Mouse (Mus musculus) embryonic facial prominence, embryonic 10.5 days (tissue): ENCODE measurements around the gene Dapk1. TPM values are rescaled to one million over a fixed set of nuclear protein-coding genes. Genes with fewer than 3 reads are reported as not detected.
A peak's percentile ranks its signal among the peaks of the same experiment; 100 is the strongest.

Experiments used
- DNase-seq: peaks from one replicate; pipeline ENCODE4 v3.0.0-alpha.2; 2017; ENCODE audit warnings: low spot score
- H3K27ac ChIP-seq: fragments of 300-500 bp; sonication (generic); replicated peaks from 2 replicates; pipeline ENCODE4 v1.5.1; 2016; ENCODE audit warnings: mild to moderate bottlenecking
- H3K27me3 ChIP-seq: fragments of 300-500 bp; sonication (generic); replicated peaks from 2 replicates; pipeline ENCODE4 v1.6.1; 2016; ENCODE audit warnings: low read depth, mild to moderate bottlenecking; ENCODE audit not compliant: poor library complexity, severe bottlenecking
- H3K36me3 ChIP-seq: fragments of 300-500 bp; sonication (generic); replicated peaks from 2 replicates; pipeline ENCODE4 v1.6.1; 2016; ENCODE audit warnings: mild to moderate bottlenecking, moderate library complexity
- H3K4me1 ChIP-seq: fragments of 300-500 bp; sonication (generic); 2 replicates; pipeline ENCODE4 v1.6.1; 2016
- H3K4me3 ChIP-seq: fragments of 300-500 bp; sonication (generic); 2 replicates; pipeline ENCODE4 v1.5.1; 2016; ENCODE audit warnings: mild to moderate bottlenecking, moderate library complexity
- H3K9me3 ChIP-seq: fragments of 300-500 bp; sonication (generic); 2 replicates; pipeline ENCODE4 v1.6.1; 2016; ENCODE audit warnings: mild to moderate bottlenecking
- WGBS: fragments of 180-500 bp; shearing (Covaris S2); methylation state at CpG from one replicate; pipeline ENCODE4 v1.1.7; 2016; 5-methylcytosine and 5-hydroxymethylcytosine counted together
- polyA plus RNA-seq: library from polyadenylated mRNA; unstranded; fragments of >200 nt; fragmentation: Nextera tagmentation; extraction: Ambion mirVana; gene quantifications from 2 replicates; pipeline ENCODE4 v1.2.1, GENCODE M21; 2016

The Dapk1 gene
- polyA plus RNA-seq, 1 experiment from 2014 or later, result 20.9 TPM

DNA sequence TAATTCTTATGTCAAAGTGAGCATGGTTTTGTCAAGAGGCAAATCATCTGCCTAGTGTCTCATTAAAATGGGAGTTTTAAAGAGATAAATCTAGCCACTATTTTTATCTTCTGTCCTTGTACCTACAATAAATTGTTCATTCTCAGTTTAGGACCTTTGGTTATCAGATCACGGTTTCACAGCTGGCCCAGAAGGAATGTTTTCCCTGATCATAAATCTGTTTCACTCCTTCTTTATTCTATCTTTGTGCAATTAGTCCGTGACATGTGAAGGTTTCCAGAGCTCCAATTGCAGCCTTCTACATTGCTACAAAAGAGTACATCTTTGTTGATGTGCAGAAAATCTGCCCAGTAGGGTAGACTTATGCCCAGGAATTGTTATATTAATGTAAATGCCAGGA lies 153.5 kb downstream of the Dapk1 start:
- Histone ChIP-seq H3K27ac (no peak overlapping the region), H3K4me3 (no peak overlapping the region), H3K27me3 (no peaks in the 10 kb centered on the region), H3K36me3 (peaks cover 64% of the 10 kb centered on the region), H3K4me1 (no peaks in the 10 kb centered on the region), H3K9me3 (no peaks in the 10 kb centered on the region)
- DNase-seq, result no peak
- WGBS, result 83% methylated on average over 2 of the region's 2 CpGs

DNA sequence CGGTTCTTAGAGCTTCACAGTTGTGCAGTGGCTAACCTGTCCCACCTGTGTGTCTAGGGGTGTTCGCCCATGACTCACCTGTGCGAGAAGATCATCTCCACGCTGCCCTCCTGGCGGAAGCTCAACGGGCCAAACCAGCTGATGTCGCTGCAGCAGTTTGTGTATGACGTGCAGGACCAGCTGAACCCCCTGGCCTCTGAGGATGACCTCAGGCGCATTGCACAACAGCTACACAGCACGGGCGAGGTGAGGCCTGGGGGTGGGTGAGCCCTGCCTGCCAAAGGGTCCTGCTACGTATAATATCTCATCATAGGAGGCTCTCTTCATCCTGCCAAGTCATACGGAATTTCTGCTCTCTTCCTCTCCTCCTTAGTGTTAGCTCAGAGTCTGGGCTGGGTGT lies 155.5 kb downstream of the Dapk1 start:
- whole genome bisulfite sequencing, result 86% methylated on average over 13 of the region's 13 CpGs
- DNase-seq, result no peak

DNA sequence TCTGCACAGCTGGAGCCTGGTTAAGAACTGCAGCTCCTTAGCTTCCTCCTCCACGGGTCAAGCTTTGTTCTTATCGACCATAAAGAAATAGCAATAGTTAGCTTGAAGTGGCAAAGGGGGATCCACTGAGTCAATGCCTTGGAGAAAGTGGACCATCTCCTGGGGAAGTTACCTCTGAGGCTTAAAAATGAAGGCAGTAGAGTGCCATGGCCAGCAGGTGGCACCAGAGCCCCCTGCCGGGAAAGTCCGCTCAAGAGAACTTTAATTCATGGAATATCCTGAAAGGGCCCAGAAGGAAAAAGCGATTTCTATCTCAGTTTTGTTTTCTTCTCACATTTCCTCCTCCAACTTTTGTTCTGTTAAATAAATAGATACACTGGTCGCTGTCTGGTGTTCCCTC lies 157.4 kb downstream of the Dapk1 start:
- no peak overlapping the region for H3K4me3 ChIP-seq
- H3K27me3 ChIP-seq, result no peaks in the 10 kb centered on the region
- H3K4me1 ChIP-seq, result peaks cover 4% of the 10 kb centered on the region; the same call in 1 of the 2 replicates
- 41% methylated on average over 6 of the region's 6 CpGs for WGBS
- no peaks in the 10 kb centered on the region for H3K9me3 ChIP-seq
- H3K27ac ChIP-seq, result no peak overlapping the region
- H3K36me3 ChIP-seq, result peaks cover 55% of the 10 kb centered on the region
- peak; percentile 68 for DNase-seq

More for the DNA sequence above, 155.5 kb downstream of the Dapk1 start:
- Histone ChIP-seq H3K36me3 (peaks cover 63% of the 10 kb centered on the region), H3K9me3 (no peaks in the 10 kb centered on the region), H3K4me3 (no peak overlapping the region), H3K4me1 (no peaks in the 10 kb centered on the region), H3K27me3 (no peaks in the 10 kb centered on the region), H3K27ac (no peak overlapping the region)

DNA sequence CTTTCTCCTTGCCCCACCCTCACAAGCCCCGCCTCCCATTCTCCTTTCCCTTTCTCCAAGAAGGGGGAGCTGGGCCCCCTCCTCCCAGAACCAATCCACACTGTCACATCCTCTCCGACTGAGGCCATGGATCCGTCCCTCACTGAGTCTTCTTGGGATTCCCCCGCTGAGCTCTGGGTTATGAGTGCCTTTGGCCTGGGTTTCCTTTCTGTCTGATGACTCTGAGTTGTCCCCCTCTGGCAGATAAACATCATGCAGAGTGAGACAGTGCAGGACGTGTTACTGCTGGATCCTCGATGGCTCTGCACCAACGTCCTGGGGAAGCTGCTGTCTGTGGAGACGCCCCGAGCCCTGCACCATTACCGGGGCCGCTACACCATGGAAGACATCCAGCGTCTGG lies 158.6 kb downstream of the Dapk1 start:
- WGBS, result 92% methylated on average over 12 of the region's 12 CpGs
- Histone ChIP-seq H3K9me3 (no peaks in the 10 kb centered on the region), H3K4me3 (no peak overlapping the region), H3K27ac (no peak overlapping the region), H3K4me1 (peaks cover 4% of the 10 kb centered on the region; the same call in 1 of the 2 replicates), H3K27me3 (no peaks in the 10 kb centered on the region), H3K36me3 (peaks cover 48% of the 10 kb centered on the region)
- DNase-seq, result no peak

DNA sequence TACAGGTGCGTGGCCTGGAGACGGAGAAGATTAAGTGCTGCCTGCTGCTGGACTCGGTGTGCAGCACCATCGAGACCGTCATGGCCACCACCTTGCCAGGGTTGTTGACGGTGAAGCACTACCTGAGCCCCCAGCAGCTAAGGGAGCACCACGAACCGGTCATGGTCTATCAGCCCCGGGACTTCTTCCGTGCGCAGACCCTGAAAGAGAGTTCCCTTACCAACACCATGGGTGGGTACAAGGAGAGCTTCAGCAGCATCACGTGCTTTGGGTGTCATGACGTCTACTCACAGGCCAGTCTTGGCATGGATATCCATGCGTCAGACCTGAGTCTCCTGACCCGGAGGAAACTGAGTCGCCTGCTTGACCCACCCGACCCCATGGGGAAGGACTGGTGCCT lies 159.4 kb downstream of the Dapk1 start:
- H3K27me3 ChIP-seq, result no peaks in the 10 kb centered on the region
- no peak overlapping the region for H3K27ac ChIP-seq
- 95% methylated on average over 17 of the region's 17 CpGs for WGBS
- H3K36me3 ChIP-seq, result peaks cover 48% of the 10 kb centered on the region
- peaks cover 4% of the 10 kb centered on the region; the same call in 1 of the 2 replicates for H3K4me1 ChIP-seq
- H3K4me3 ChIP-seq, result no peak overlapping the region
- no peak for DNase-seq
- H3K9me3 ChIP-seq, result no peaks in the 10 kb centered on the region

DNA sequence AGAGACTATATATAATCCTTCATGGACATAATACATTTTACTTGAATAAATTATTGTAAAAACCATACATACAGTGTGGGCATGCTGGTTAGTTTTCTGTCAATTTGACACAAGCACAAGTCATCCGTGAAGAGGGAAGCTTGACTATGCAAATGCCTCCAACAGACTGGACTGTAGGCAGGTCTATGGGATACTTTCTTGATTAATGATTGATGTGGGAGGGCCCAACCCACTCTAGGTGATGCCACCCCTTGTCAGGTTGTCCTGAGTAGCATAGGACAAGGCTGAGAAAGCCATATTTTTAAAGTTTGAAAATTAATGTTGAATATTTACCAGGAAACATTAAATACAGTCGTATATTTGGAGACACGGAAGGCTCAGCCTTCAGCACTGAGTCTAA lies 178.8 kb downstream of the Dapk1 start:
- DNase-seq, result no peak
- Histone ChIP-seq H3K27me3 (no peaks in the 10 kb centered on the region), H3K36me3 (no peaks in the 10 kb centered on the region), H3K27ac (no peak overlapping the region), H3K4me1 (no peaks in the 10 kb centered on the region), H3K4me3 (no peak overlapping the region), H3K9me3 (no peaks in the 10 kb centered on the region)
- WGBS, result 84% methylated on average over 3 of the region's 3 CpGs

DNA sequence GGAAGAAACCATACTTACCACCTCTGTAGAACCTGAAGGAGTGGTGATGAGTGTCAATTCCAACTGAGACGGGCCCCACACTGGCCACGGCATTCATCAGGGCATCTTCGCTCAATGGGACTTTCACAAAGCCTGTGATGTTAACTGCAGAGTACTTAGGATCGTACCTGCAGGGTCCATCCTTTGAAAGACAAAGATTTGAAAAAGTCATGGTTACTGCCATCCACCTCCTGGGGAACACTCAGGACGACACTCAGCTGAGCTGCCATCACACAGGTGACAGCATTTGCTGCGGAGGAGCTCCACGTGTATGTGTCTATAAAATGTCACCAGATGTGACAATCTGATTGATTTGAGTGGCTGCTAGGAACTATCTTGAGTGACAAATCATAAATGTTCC lies 181.6 kb downstream of the Dapk1 start:
- H3K4me1 ChIP-seq, result no peaks in the 10 kb centered on the region
- H3K36me3 ChIP-seq, result no peaks in the 10 kb centered on the region
- no peak for DNase-seq
- WGBS, result 88% methylated on average over 7 of the region's 7 CpGs
- H3K4me3 ChIP-seq, result no peak overlapping the region
- no peak overlapping the region for H3K27ac ChIP-seq
- H3K9me3 ChIP-seq, result no peaks in the 10 kb centered on the region
- no peaks in the 10 kb centered on the region for H3K27me3 ChIP-seq

DNA sequence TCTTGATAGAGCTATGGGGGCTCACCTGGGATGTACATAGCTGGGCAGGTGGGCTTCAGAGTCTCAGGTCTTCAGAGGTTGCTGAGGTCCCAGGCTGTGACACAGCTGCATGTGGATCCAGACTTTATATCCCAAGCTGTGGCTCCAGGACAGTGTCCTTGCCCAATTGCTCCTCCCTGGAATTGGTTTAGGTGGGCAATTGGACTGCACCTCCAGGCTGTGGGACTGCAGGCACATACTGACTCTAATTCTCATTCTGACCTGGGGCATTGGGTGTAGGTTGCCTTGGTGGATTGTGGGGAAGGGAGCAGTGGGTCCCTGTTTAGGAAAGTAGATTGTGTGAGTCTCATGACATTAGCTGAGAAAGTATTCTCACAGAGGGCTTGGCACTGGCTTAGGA lies 184.5 kb downstream of the Dapk1 start, which contains the start of gene BC051665:
Gene BC051665, minus strand, starts transcription at position 101 of the 400 bp plus-strand sequence.
- no peak for DNase-seq
- Histone ChIP-seq H3K4me3 (no peak within 1 kb of the TSS), H3K4me1 (no peaks in the 10 kb centered on the region), H3K27ac (no peak within 1 kb of the TSS), H3K27me3 (no peaks in the 10 kb centered on the region), H3K36me3 (no peaks in the 10 kb centered on the region), H3K9me3 (no peaks in the 10 kb centered on the region)

DNA sequence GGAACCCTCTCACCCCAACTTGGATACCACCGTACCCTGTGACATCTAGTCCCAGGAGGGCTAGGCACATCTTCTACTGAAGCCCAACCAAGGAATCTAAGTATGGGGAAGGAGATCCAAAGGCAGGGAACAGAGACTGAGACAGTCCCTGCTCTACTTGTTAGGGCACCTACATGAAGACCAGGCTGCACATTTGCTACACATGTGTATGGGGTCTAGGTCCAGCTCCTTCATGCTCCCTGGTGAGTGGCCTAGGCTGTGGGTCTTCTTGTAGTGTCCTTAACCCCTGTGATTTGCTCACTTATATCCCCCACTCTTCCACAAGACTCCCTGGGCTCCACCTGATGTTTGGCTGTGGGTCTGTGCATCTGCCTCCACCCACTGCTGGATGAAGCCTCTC lies 187.7 kb downstream of the Dapk1 start:
- no peaks in the 10 kb centered on the region for H3K36me3 ChIP-seq
- DNase-seq, result no peak
- 72% methylated on average over 1 of the region's 1 CpGs for WGBS

DNA sequence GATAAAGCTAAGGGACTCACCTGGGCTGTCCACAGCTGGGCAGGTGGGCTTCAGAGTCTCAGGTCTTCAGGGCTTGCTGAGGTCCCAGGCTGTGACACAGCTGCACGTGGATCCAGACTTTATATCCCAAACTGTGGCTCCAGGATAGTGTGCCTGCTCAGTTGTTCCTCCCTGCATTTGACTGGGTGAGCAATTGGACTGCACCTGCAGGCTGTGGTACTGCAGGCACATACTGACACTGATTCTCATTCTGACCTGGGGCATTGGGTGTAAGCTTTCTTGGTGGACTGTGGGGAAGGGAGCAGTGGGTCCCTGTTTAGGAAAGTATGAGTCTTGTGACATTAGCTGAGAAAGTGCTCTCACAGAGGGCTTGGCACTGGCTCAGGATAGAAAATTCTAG lies 201.0 kb downstream of the Dapk1 start, which contains the start of gene Ctsll3:
Gene Ctsll3, minus strand, starts transcription at position 101 of the 400 bp plus-strand sequence.
- no peaks in the 10 kb centered on the region for H3K36me3 ChIP-seq
- H3K4me3 ChIP-seq, result no peak within 1 kb of the TSS
- DNase-seq, result no peak
- 81% methylated on average over 1 of the region's 1 CpGs for WGBS
- H3K27ac ChIP-seq, result no peak within 1 kb of the TSS
- H3K27me3 ChIP-seq, result no peaks in the 10 kb centered on the region
- H3K4me1 ChIP-seq, result no peaks in the 10 kb centered on the region
- H3K9me3 ChIP-seq, result no peaks in the 10 kb centered on the region

More for the DNA sequence above, 187.7 kb downstream of the Dapk1 start:
- H3K4me3 ChIP-seq, result no peak overlapping the region
- no peaks in the 10 kb centered on the region for H3K4me1 ChIP-seq
- H3K27ac ChIP-seq, result no peak overlapping the region
- no peaks in the 10 kb centered on the region for H3K27me3 ChIP-seq
- no peaks in the 10 kb centered on the region for H3K9me3 ChIP-seq

DNA sequence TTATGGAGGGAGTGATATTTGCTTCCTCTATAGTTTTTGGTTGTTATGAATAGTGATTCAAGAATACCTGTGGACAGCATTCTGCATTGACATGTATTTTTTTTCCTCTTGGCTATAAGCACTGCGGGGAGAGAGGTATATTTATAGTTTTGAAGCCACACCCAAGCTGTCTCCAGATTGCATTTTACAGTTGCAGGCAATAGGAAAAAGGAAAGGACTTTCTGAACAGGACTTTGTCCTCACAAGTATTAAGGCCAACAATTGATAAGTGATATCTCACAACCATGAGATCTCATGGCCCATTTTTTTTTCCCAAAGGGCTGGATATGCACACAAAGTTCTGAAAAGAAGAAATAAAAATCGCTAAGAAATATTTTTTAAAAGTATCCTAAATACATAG lies 207.9 kb downstream of the Dapk1 start:
- DNase-seq, result no peak
- Histone ChIP-seq H3K4me1 (no peaks in the 10 kb centered on the region), H3K36me3 (no peaks in the 10 kb centered on the region), H3K9me3 (no peaks in the 10 kb centered on the region), H3K4me3 (no peak overlapping the region), H3K27me3 (no peaks in the 10 kb centered on the region), H3K27ac (no peak overlapping the region)
- WGBS, result 78% methylated on average over 2 of the region's 2 CpGs

DNA sequence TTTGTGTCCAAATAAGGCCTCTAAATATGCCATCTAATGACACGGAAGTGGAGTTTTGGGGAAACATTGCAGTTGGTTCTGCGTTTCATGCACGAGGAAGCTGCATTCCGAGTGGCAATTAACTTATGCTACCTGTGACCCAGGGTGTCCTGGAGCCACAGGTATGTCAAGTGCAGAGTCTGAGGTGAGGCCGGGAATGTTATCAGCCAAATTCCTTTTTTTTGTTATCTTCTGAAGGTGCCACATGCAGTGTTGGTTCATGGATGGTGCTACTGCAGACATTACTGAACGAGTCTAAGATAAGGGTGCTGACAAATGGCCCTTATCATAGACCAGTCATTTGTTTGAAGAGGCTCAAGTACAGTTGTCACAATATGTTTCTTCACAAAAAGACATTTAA lies 211.0 kb downstream of the Dapk1 start:
- no peak overlapping the region for H3K27ac ChIP-seq
- H3K27me3 ChIP-seq, result no peaks in the 10 kb centered on the region
- no peak for DNase-seq
- H3K4me1 ChIP-seq, result no peaks in the 10 kb centered on the region
- WGBS, result 88% methylated on average over 6 of the region's 6 CpGs
- no peaks in the 10 kb centered on the region for H3K9me3 ChIP-seq
- H3K4me3 ChIP-seq, result no peak overlapping the region
- no peaks in the 10 kb centered on the region for H3K36me3 ChIP-seq
